Mouse (Mus musculus) liver, embryonic 12.5 days (tissue): ENCODE measurements around the gene Acbd4. TPM values are rescaled to one million over a fixed set of nuclear protein-coding genes. Genes with fewer than 3 reads are reported as not detected.
A peak's percentile ranks its signal among the peaks of the same experiment; 100 is the strongest.

Experiments
- ATAC-seq: fragments of 200-750 bp; cut with Nextera tagmentation; 2 replicates; pipeline ENCODE4 v1.8.0; 2017; ENCODE audit warnings: moderate number of reproducible peaks, mild to moderate bottlenecking, moderate library complexity
- H3K27ac ChIP-seq: fragments of 300-500 bp; sonication (generic); 2 replicates; pipeline ENCODE4 v1.5.1; 2016; ENCODE audit warnings: mild to moderate bottlenecking
- H3K27me3 ChIP-seq: fragments of 300-500 bp; sonication (generic); replicated peaks from 2 replicates; pipeline ENCODE4 v1.6.1; 2016; ENCODE audit warnings: mild to moderate bottlenecking, moderate library complexity
- H3K36me3 ChIP-seq: fragments of 300-500 bp; sonication (generic); 2 replicates; pipeline ENCODE4 v1.6.1; 2016; ENCODE audit warnings: mild to moderate bottlenecking, moderate library complexity
- H3K4me1 ChIP-seq: fragments of 300-500 bp; sonication (generic); 2 replicates; pipeline ENCODE4 v1.6.1; 2016
- H3K4me2 ChIP-seq: fragments of 300-500 bp; sonication (generic); 2 replicates; pipeline ENCODE4 v1.6.1; 2016; ENCODE audit warnings: mild to moderate bottlenecking, moderate library complexity
- H3K4me3 ChIP-seq: fragments of 300-500 bp; sonication (generic); 2 replicates; pipeline ENCODE4 v1.5.1; 2016; ENCODE audit warnings: mild to moderate bottlenecking, moderate library complexity
- H3K9ac ChIP-seq: fragments of 300-500 bp; sonication (generic); 2 replicates; pipeline ENCODE4 v1.6.1; 2016; ENCODE audit warnings: mild to moderate bottlenecking, moderate library complexity
- H3K9me3 ChIP-seq: fragments of 300-500 bp; sonication (generic); replicated peaks from 2 replicates; pipeline ENCODE4 v1.6.1; 2016; ENCODE audit warnings: mild to moderate bottlenecking, moderate library complexity
- WGBS: fragments of 180-500 bp; shearing (Covaris S2); methylation state at CpG from one replicate; pipeline ENCODE4 v1.1.7; 2016; ENCODE audit not compliant: insufficient replicate concordance; 5-methylcytosine and 5-hydroxymethylcytosine counted together
- polyA plus RNA-seq: library from polyadenylated mRNA; unstranded; fragments of >200 nt; fragmentation: Nextera tagmentation; extraction: Ambion mirVana; gene quantifications from 2 replicates; pipeline ENCODE4 v1.2.1, GENCODE M21; 2016

Acbd4 gene
- polyA plus RNA-seq, 1 experiment from 2014 or later: 40.6 TPM

- peaks cover 26% of the 10 kb centered on the region for H3K36me3 ChIP-seq
- peak overlapping the region; percentile 54 for H3K4me3 ChIP-seq
- peak overlapping the region; percentile 100 for H3K9ac ChIP-seq
- H3K9me3 ChIP-seq: no peaks in the 10 kb centered on the region
- no peaks in the 10 kb centered on the region for H3K27me3 ChIP-seq
- peaks cover 59% of the 10 kb centered on the region for H3K4me1 ChIP-seq
- ATAC-seq: peak; percentile 36; the same call in 1 of the 2 replicates
- H3K4me2 ChIP-seq: peak overlapping the region; percentile 81
- 10% methylated on average over 8 of the region's 8 CpGs for WGBS
- peak overlapping the region; percentile 96 for H3K27ac ChIP-seq
These were observed 34.6 kb downstream of the Acbd4 start for GRCm38 (mm10) chr11:103136039-103136577.

GRCm38 (mm10) chr11:103139951-103140762, 38.7 kb downstream of the Acbd4 start:
- Histone ChIP-seq H3K4me3 (no peak overlapping the region), H3K4me2 (no peak overlapping the region), H3K9ac (no peak overlapping the region), H3K4me1 (peaks cover 69% of the 10 kb centered on the region), H3K27me3 (no peaks in the 10 kb centered on the region), H3K27ac (peak overlapping the region; percentile 58), H3K36me3 (peaks cover 26% of the 10 kb centered on the region), H3K9me3 (no peaks in the 10 kb centered on the region)
- 73% methylated on average over 14 of the region's 14 CpGs for WGBS
- no peak for ATAC-seq

- Histone ChIP-seq H3K36me3 (peaks cover 26% of the 10 kb centered on the region), H3K4me2 (no peak overlapping the region), H3K4me3 (no peak overlapping the region), H3K27me3 (no peaks in the 10 kb centered on the region), H3K9me3 (no peaks in the 10 kb centered on the region), H3K4me1 (peaks cover 67% of the 10 kb centered on the region), H3K9ac (no peak overlapping the region), H3K27ac (peak overlapping the region; percentile 58)
- 63% methylated on average over 6 of the region's 6 CpGs for WGBS
- ATAC-seq: no peak
These were observed 39.2 kb downstream of the Acbd4 start for GRCm38 (mm10) chr11:103140763-103141100.

- WGBS: 46% methylated on average over 11 of the region's 11 CpGs
- H3K27ac ChIP-seq: peak overlapping the region; percentile 58
These were observed 39.8 kb downstream of the Acbd4 start for GRCm38 (mm10) chr11:103141101-103141943.

GRCm38 (mm10) chr11:103141944-103142255, 40.4 kb downstream of the Acbd4 start:
- Histone ChIP-seq H3K9ac (no peak overlapping the region), H3K27me3 (no peaks in the 10 kb centered on the region), H3K4me1 (peaks cover 60% of the 10 kb centered on the region), H3K4me2 (no peak overlapping the region), H3K27ac (peak overlapping the region; percentile 58), H3K4me3 (no peak overlapping the region), H3K36me3 (peaks cover 26% of the 10 kb centered on the region), H3K9me3 (no peaks in the 10 kb centered on the region)
- 29% methylated on average over 1 of the region's 1 CpGs for WGBS
- no peak for ATAC-seq

More at GRCm38 (mm10) chr11:103141101-103141943, 39.8 kb downstream of the Acbd4 start:
- H3K4me1 ChIP-seq: peaks cover 62% of the 10 kb centered on the region
- H3K36me3 ChIP-seq: peaks cover 26% of the 10 kb centered on the region
- H3K9ac ChIP-seq: no peak overlapping the region
- no peaks in the 10 kb centered on the region for H3K9me3 ChIP-seq
- no peaks in the 10 kb centered on the region for H3K27me3 ChIP-seq
- H3K4me2 ChIP-seq: no peak overlapping the region
- no peak for ATAC-seq
- no peak overlapping the region for H3K4me3 ChIP-seq

GRCm38 (mm10) chr11:103142441-103143182, 41.1 kb downstream of the Acbd4 start:
- Histone ChIP-seq H3K9me3 (no peaks in the 10 kb centered on the region), H3K4me2 (peak overlapping the region; percentile 23; the same call in 1 of the 2 replicates), H3K36me3 (peaks cover 26% of the 10 kb centered on the region), H3K27ac (peak overlapping the region; percentile 58), H3K4me1 (peaks cover 64% of the 10 kb centered on the region), H3K9ac (no peak overlapping the region), H3K27me3 (no peaks in the 10 kb centered on the region), H3K4me3 (no peak overlapping the region)
- no peak for ATAC-seq
- WGBS: 31% methylated on average over 8 of the region's 8 CpGs

- Histone ChIP-seq H3K4me2 (peak overlapping the region; percentile 23; the same call in 1 of the 2 replicates), H3K9ac (0 out of 2 replicates have a peak overlapping the region, but pooled peaks have one; percentile 6), H3K4me3 (no peak overlapping the region), H3K4me1 (peaks cover 66% of the 10 kb centered on the region), H3K27ac (peak overlapping the region; percentile 65), H3K36me3 (peaks cover 10% of the 10 kb centered on the region), H3K27me3 (no peaks in the 10 kb centered on the region), H3K9me3 (no peaks in the 10 kb centered on the region)
- ATAC-seq: peak; percentile 25; the same call in 1 of the 2 replicates
- 28% methylated on average over 12 of the region's 12 CpGs for WGBS
These were observed 43.1 kb downstream of the Acbd4 start for GRCm38 (mm10) chr11:103144309-103145285.

GRCm38 (mm10) chr11:103146386-103146785, 44.9 kb downstream of the Acbd4 start:
- ATAC-seq: no peak
- WGBS: 79% methylated on average over 4 of the region's 4 CpGs
- H3K4me3 ChIP-seq: no peak overlapping the region

GRCm38 (mm10) chr11:103147766-103148165, 46.3 kb downstream of the Acbd4 start:
- no peak overlapping the region for H3K4me2 ChIP-seq
- ATAC-seq: no peak

More at GRCm38 (mm10) chr11:103146386-103146785, 44.9 kb downstream of the Acbd4 start:
- H3K9ac ChIP-seq: no peak overlapping the region
- no peak overlapping the region for H3K27ac ChIP-seq
- H3K4me2 ChIP-seq: no peak overlapping the region
- no peaks in the 10 kb centered on the region for H3K36me3 ChIP-seq
- H3K4me1 ChIP-seq: peaks cover 52% of the 10 kb centered on the region
- H3K27me3 ChIP-seq: no peaks in the 10 kb centered on the region
- H3K9me3 ChIP-seq: no peaks in the 10 kb centered on the region

GRCm38 (mm10) chr11:103149771-103150170, 48.3 kb downstream of the Acbd4 start:
- Histone ChIP-seq H3K9me3 (no peaks in the 10 kb centered on the region), H3K36me3 (no peaks in the 10 kb centered on the region), H3K4me2 (no peak overlapping the region), H3K9ac (no peak overlapping the region), H3K4me3 (no peak overlapping the region), H3K27ac (no peak overlapping the region), H3K4me1 (peaks cover 22% of the 10 kb centered on the region), H3K27me3 (no peaks in the 10 kb centered on the region)
- ATAC-seq: no peak
- 83% methylated on average over 4 of the region's 4 CpGs for WGBS

More at GRCm38 (mm10) chr11:103147766-103148165, 46.3 kb downstream of the Acbd4 start:
- WGBS: 54% methylated on average over 4 of the region's 4 CpGs
- Histone ChIP-seq H3K9ac (no peak overlapping the region), H3K4me1 (peaks cover 38% of the 10 kb centered on the region), H3K36me3 (no peaks in the 10 kb centered on the region), H3K9me3 (no peaks in the 10 kb centered on the region), H3K4me3 (no peak overlapping the region), H3K27me3 (no peaks in the 10 kb centered on the region), H3K27ac (peak overlapping the region; percentile 40; the same call in 1 of the 2 replicates)
